Mouse (Mus musculus) limb, embryonic 11.5 days (tissue): ENCODE data around the gene Gm5294. TPM values are rescaled to one million over a fixed set of nuclear protein-coding genes. Genes with fewer than 3 reads are reported as not detected.

Source experiments
- ATAC-seq: fragments of 200-750 bp; cut with Nextera tagmentation; 2 replicates; pipeline ENCODE4 v1.8.0; 2017; ENCODE audit warnings: low read depth; ENCODE audit not compliant: insufficient number of reproducible peaks, low FRiP score, low TSS enrichment
- DNase-seq: peaks from one replicate; pipeline ENCODE4 v3.0.0-alpha.2; 2015; ENCODE audit warnings: low spot score
- H3K27ac ChIP-seq: fragments of 300-500 bp; sonication (generic); replicated peaks from 2 replicates; pipeline ENCODE4 v1.5.1; 2014; ENCODE audit warnings: low read depth, mild to moderate bottlenecking, low read length
- H3K27me3 ChIP-seq: fragments of 300-500 bp; sonication (generic); 2 replicates; pipeline ENCODE4 v1.6.1; 2014; ENCODE audit warnings: mild to moderate bottlenecking, low read length, mixed read lengths; ENCODE audit not compliant: control insufficient read depth, insufficient read depth
- H3K36me3 ChIP-seq: fragments of 300-500 bp; sonication (generic); 2 replicates; pipeline ENCODE4 v1.6.1; 2014; ENCODE audit warnings: mild to moderate bottlenecking, low read length, moderate library complexity, mixed read lengths; ENCODE audit not compliant: control insufficient read depth, insufficient read depth
- H3K4me1 ChIP-seq: fragments of 300-500 bp; sonication (generic); 2 replicates; pipeline ENCODE4 v1.6.1; 2014; ENCODE audit warnings: low read length, mixed read lengths; ENCODE audit not compliant: control insufficient read depth, insufficient read depth
- H3K4me2 ChIP-seq: fragments of 300-500 bp; sonication (generic); 2 replicates; pipeline ENCODE4 v1.6.1; 2014; ENCODE audit warnings: low read depth, mild to moderate bottlenecking, moderate library complexity; ENCODE audit not compliant: severe bottlenecking
- H3K4me3 ChIP-seq: fragments of 300-500 bp; sonication (generic); 2 replicates; pipeline ENCODE4 v1.5.1; 2014; ENCODE audit warnings: low read depth, low read length
- H3K9ac ChIP-seq: fragments of 300-500 bp; sonication (generic); 2 replicates; pipeline ENCODE4 v1.6.1; 2014; ENCODE audit warnings: mild to moderate bottlenecking, low read length
- H3K9me3 ChIP-seq: fragments of 300-500 bp; sonication (generic); 2 replicates; pipeline ENCODE4 v1.6.1; 2016; ENCODE audit warnings: low read length; ENCODE audit not compliant: control insufficient read depth
- WGBS: fragments of 180-500 bp; shearing (Covaris S2); extraction: QIAGEN DNeasy Blood & Tissue Kit; methylation state at CpG from one replicate; pipeline ENCODE4 v1.1.7; 2014; 5-methylcytosine and 5-hydroxymethylcytosine counted together
- polyA plus RNA-seq: library from polyadenylated mRNA; unstranded; fragments of >200 nt; fragmentation: Nextera tagmentation; extraction: Ambion mirVana; gene quantifications from 2 replicates; pipeline ENCODE4 v1.2.1, GENCODE M21; 2014

The Gm5294 gene
- polyA plus RNA-seq, result not detected in 2 replicates

GRCm38 (mm10) chr5:138819780-138820179, at the start of gene Gm5294:
Gm5294 (plus strand) TSS chr5:138820080.
- DNase-seq, result peak; percentile 29
- Histone ChIP-seq H3K36me3 (no peaks in the 10 kb centered on the region), H3K27ac (no peak within 1 kb of the TSS), H3K9ac (no peak within 1 kb of the TSS), H3K4me3 (peak within 1 kb of the TSS; percentile 23), H3K4me1 (0 out of 2 replicates have a peak, but pooled peaks cover 7% of the 10 kb centered on the region), H3K4me2 (peak within 1 kb of the TSS; percentile 51), H3K27me3 (peaks cover 43% of the 10 kb centered on the region), H3K9me3 (no peaks in the 10 kb centered on the region)
- 5% methylated on average over 21 of the region's 21 CpGs for WGBS
- ATAC-seq, result no peak

GRCm38 (mm10) chr5:138775096-138775495, 44.8 kb upstream of the Gm5294 start:
- no peaks in the 10 kb centered on the region for H3K9me3 ChIP-seq
- H3K9ac ChIP-seq, result no peak overlapping the region
- H3K4me1 ChIP-seq, result peaks cover 2% of the 10 kb centered on the region; the same call in 1 of the 2 replicates
- WGBS, result 91% methylated on average over 5 of the region's 5 CpGs
- H3K36me3 ChIP-seq, result no peaks in the 10 kb centered on the region
- ATAC-seq, result no peak
- H3K4me3 ChIP-seq, result no peak overlapping the region
- DNase-seq, result no peak
- H3K27me3 ChIP-seq, result no peaks in the 10 kb centered on the region
- H3K27ac ChIP-seq, result no peak overlapping the region
- no peak overlapping the region for H3K4me2 ChIP-seq

- Histone ChIP-seq H3K27ac (no peak overlapping the region), H3K9me3 (no peaks in the 10 kb centered on the region), H3K4me2 (no peak overlapping the region), H3K27me3 (no peaks in the 10 kb centered on the region), H3K36me3 (no peaks in the 10 kb centered on the region), H3K4me3 (no peak overlapping the region), H3K4me1 (peaks cover 2% of the 10 kb centered on the region; the same call in 1 of the 2 replicates), H3K9ac (no peak overlapping the region)
- ATAC-seq (no peak), DNase-seq (no peak)
- 74% methylated on average over 1 of the region's 1 CpGs for WGBS
Observed at GRCm38 (mm10) chr5:138776346-138776745, 43.5 kb upstream of the Gm5294 start.

GRCm38 (mm10) chr5:138778731-138779463, 41.0 kb upstream of the Gm5294 start:
- Histone ChIP-seq H3K27me3 (no peaks in the 10 kb centered on the region), H3K4me3 (no peak overlapping the region), H3K4me2 (no peak overlapping the region), H3K9ac (no peak overlapping the region), H3K36me3 (no peaks in the 10 kb centered on the region), H3K9me3 (no peaks in the 10 kb centered on the region), H3K27ac (no peak overlapping the region), H3K4me1 (no peaks in the 10 kb centered on the region)
- 70% methylated on average over 9 of the region's 9 CpGs for WGBS
- ATAC-seq (no peak), DNase-seq (no peak)

- Histone ChIP-seq H3K27ac (no peak overlapping the region), H3K4me1 (no peaks in the 10 kb centered on the region), H3K9me3 (no peaks in the 10 kb centered on the region), H3K4me3 (no peak overlapping the region), H3K9ac (no peak overlapping the region), H3K36me3 (no peaks in the 10 kb centered on the region), H3K27me3 (no peaks in the 10 kb centered on the region), H3K4me2 (no peak overlapping the region)
- DNase-seq (no peak), ATAC-seq (no peak)
- 75% methylated on average over 3 of the region's 3 CpGs for WGBS
Observed at GRCm38 (mm10) chr5:138779655-138780054, 40.2 kb upstream of the Gm5294 start.

GRCm38 (mm10) chr5:138782697-138783096, 37.2 kb upstream of the Gm5294 start:
- no peaks in the 10 kb centered on the region for H3K4me1 ChIP-seq
- no peak overlapping the region for H3K9ac ChIP-seq
- H3K27me3 ChIP-seq, result no peaks in the 10 kb centered on the region
- no peak overlapping the region for H3K27ac ChIP-seq
- DNase-seq, result no peak
- no peak overlapping the region for H3K4me3 ChIP-seq
- 100% methylated on average over 1 of the region's 1 CpGs for WGBS
- no peak for ATAC-seq
- no peak overlapping the region for H3K4me2 ChIP-seq
- H3K9me3 ChIP-seq, result no peaks in the 10 kb centered on the region
- no peaks in the 10 kb centered on the region for H3K36me3 ChIP-seq

GRCm38 (mm10) chr5:138783181-138783580, 36.7 kb upstream of the Gm5294 start:
- H3K9me3 ChIP-seq, result no peaks in the 10 kb centered on the region
- H3K36me3 ChIP-seq, result no peaks in the 10 kb centered on the region
- 74% methylated on average over 8 of the region's 8 CpGs for WGBS
- no peak overlapping the region for H3K9ac ChIP-seq
- no peak overlapping the region for H3K4me2 ChIP-seq
- no peak for ATAC-seq
- H3K27ac ChIP-seq, result no peak overlapping the region
- H3K4me3 ChIP-seq, result no peak overlapping the region
- H3K27me3 ChIP-seq, result no peaks in the 10 kb centered on the region
- no peak for DNase-seq
- H3K4me1 ChIP-seq, result no peaks in the 10 kb centered on the region

- Histone ChIP-seq H3K4me2 (no peak overlapping the region), H3K4me1 (no peaks in the 10 kb centered on the region), H3K27ac (no peak overlapping the region), H3K4me3 (no peak overlapping the region), H3K9ac (no peak overlapping the region), H3K27me3 (no peaks in the 10 kb centered on the region), H3K9me3 (no peaks in the 10 kb centered on the region), H3K36me3 (no peaks in the 10 kb centered on the region)
- DNase-seq (no peak), ATAC-seq (no peak)
- WGBS, result 85% methylated on average over 3 of the region's 3 CpGs
Observed at GRCm38 (mm10) chr5:138785986-138786515, 33.8 kb upstream of the Gm5294 start.
